Mouse (Mus musculus) G1E (cell line): ENCODE measurements around the gene Syp.

Experiments
- CTCF ChIP-seq: IDR thresholded peaks from 2 replicates; pipeline ENCODE4 v1.5.1; 2012; ENCODE audit warnings: low read depth, low read length, inconsistent platforms, mixed read lengths
- GATA1 ChIP-seq: IDR thresholded peaks from 2 replicates; pipeline ENCODE4 v1.6.1; 2012; ENCODE audit warnings: borderline replicate concordance, low read length, inconsistent platforms, mixed read lengths
- GATA2 ChIP-seq: IDR thresholded peaks from 2 replicates; pipeline ENCODE4 v1.6.1; 2012; ENCODE audit warnings: low read depth, low read length, inconsistent platforms, borderline replicate concordance
- POLR2AphosphoS5 ChIP-seq: IDR thresholded peaks from 2 replicates; pipeline ENCODE4 v1.6.1; 2012; ENCODE audit warnings: low read depth, low read length, inconsistent platforms; ENCODE audit not compliant: insufficient replicate concordance
- TAL1 ChIP-seq: conservative IDR thresholded peaks from 2 replicates; pipeline ENCODE4 v1.6.1; 2012; ENCODE audit warnings: low read depth, low read length, inconsistent platforms, mixed read lengths

- TF ChIP-seq GATA1, result no peak
- no peak for TF ChIP-seq CTCF
- no peak for TF ChIP-seq POLR2AphosphoS5
- no peak for TF ChIP-seq TAL1
- no peak for TF ChIP-seq GATA2
These were observed 26.5 kb downstream of the Syp start for GRCm38 (mm10) chrX:7664791-7665190.
